Mouse (Mus musculus) megakaryocyte, adult 5-6 weeks (primary cell): ENCODE measurements around the gene Slc3a2. TPM values are rescaled to one million over a fixed set of nuclear protein-coding genes. Genes with fewer than 3 reads are reported as not detected.

Experiments used
- ATAC-seq: 2 replicates; pipeline ENCODE4 v1.8.0; 2016; ENCODE audit warnings: mild to moderate bottlenecking, inconsistent platforms; ENCODE audit not compliant: poor library complexity, severe bottlenecking
- total RNA-seq, 2 experiments: library from RNA; stranded (forward) in 1 of 2; stranded (reverse) in 1 of 2; fragments of 153-499, 151-499 nt in 1 of 2; fragments of 221-1000, 200-1000 nt in 1 of 2; gene quantifications; 2 replicates each; pipeline versions ENCODE4 v1.2.3 to v1.2.4; 2015 to 2017

Slc3a2 gene
- total RNA-seq, 2 experiments from 2014 or later = 26.3 to 31.6 TPM

DNA sequence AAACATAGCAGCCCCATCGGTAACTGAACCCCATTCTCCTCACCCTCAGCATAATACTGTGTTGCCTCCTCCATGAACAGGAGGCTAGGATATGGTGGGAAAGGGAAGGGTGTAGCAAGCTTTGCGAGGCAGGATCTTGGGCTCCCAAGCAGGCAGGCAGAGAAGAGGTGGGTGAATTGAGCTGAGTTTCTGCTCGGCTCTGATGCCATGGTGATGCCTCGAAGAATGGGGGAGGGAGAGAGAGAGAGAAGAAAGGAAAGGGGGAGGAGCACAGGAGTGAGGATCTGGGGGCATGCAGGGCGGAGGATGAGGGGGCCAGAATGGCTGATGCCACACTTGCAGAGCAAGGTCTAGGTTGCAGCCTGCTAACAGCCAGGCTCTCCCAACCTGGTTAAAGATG lies 57.4 kb downstream of the Slc3a2 start:
- no peak for ATAC-seq

GRCm38 (mm10) chr19:8664859-8665258 lies 58.3 kb downstream of the Slc3a2 start:
- no peak for ATAC-seq

- no peak for ATAC-seq
These were observed 59.2 kb downstream of the Slc3a2 start for GRCm38 (mm10) chr19:8663911-8664421.

DNA sequence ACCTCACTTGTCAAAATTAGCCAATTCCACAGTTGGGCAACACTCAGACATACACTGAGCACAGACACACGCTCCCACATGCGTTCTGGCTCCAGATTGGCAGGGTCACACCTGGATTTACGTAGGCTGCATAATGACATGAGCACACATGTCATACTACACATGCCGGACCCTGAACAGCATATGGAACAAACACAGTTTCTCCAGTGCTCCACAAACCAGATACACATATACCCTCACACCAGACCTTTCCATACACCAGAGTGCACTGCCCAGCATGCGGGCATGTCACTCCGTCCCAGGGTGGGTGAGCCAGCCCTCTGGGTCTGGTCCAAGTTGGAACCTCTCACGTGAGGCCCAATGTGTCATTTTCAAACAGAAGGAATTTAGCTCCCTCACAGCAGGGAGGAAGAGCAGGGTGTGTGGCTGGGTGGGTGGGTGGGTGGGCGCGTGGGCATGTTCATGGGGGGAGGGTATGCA lies 59.8 kb downstream of the Slc3a2 start, which contains the start of gene Chrm1:
Gene Chrm1 (plus strand): TSS at position 430 of the 480 bp plus-strand sequence.
- ATAC-seq = no peak

DNA sequence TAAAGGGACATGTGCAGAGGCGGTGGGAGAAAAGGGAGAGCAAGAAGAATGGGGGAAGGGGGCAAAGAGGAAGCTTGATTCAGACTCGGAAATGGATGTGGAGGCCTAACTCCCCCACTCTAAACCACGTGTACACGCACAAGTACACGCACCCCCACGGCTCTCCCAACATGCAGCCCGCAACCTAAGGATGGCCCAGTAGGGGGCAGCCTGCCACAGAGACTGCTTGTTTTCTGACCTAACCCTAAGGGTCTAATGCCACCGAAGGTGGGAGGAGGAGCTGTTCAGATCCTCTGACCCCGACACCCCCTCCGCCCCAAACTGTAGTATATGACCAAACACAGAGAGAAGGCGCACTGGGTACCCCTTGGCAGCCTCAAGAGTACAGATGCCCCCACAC lies 60.8 kb downstream of the Slc3a2 start:
- peak; percentile 70 for ATAC-seq

DNA sequence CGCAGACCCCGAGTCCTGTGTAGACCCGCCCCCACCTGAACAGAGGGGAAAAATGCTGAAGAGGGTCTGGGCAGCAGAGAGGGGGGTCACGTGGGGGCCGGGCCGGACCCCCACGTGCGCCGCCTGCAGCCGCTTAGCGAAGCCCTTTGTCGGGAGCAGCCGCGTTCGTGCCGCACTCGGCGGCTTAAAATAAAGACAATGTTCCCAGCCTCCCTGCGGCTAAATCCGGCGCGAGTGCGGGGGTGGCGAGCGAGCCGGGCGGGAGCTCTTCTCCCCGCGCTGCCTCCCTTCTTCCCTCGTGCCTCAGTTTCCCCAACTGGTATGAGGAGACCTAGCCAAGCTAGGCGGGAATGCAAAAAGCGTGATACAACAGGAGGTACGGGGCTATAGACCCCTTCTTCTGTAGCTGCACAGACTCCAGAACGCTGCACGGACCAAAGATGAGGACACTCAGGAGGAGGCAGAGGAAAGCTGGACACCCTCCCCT lies 61.3 kb downstream of the Slc3a2 start:
- no peak for ATAC-seq

Other genes with a start within 250 kb of the Slc3a2 start
Only the 30 nearest of the 32 such genes appear.
- not detected in 2 replicates for gene Slc22a8, start 132.1 kb downstream of the Slc3a2 start, total RNA-seq (2015)
- not detected in 2 replicates for gene Slc22a8, start 132.1 kb downstream of the Slc3a2 start, total RNA-seq (2017)
- not detected in 2 replicates for gene Slc22a6, start 105.3 kb downstream of the Slc3a2 start, total RNA-seq (2015)
- not detected in 2 replicates for gene Slc22a6, start 105.3 kb downstream of the Slc3a2 start, total RNA-seq (2017)
- gene Chrm1, start 59.6 kb downstream of the Slc3a2 start, total RNA-seq (2015) = 0.16 and 0.25 TPM in 2 replicates
- 0.04 TPM in 2 replicates for gene Chrm1, start 59.6 kb downstream of the Slc3a2 start, total RNA-seq (2017)
- 30.3 and 37.1 TPM in 2 replicates for gene Wdr74, start 12.5 kb upstream of the Slc3a2 start, total RNA-seq (2015)
- 38.2 and 38.5 TPM in 2 replicates for gene Wdr74, start 12.5 kb upstream of the Slc3a2 start, total RNA-seq (2017)
- 0.83 TPM in 1 of 2 replicates, not detected in the other for gene 1700092M07Rik, start 17.3 kb upstream of the Slc3a2 start, total RNA-seq (2015)
- gene 1700092M07Rik, start 17.3 kb upstream of the Slc3a2 start, total RNA-seq (2017) = 1.3 TPM in 1 of 2 replicates, not detected in the other
- gene Stx5a, start 18.0 kb upstream of the Slc3a2 start, total RNA-seq (2015) = 40.9 and 55.3 TPM in 2 replicates
- 40.8 and 65.6 TPM in 2 replicates for gene Stx5a, start 18.0 kb upstream of the Slc3a2 start, total RNA-seq (2017)
- gene Nxf1, start 33.7 kb upstream of the Slc3a2 start, total RNA-seq (2015) = 257 and 292 TPM in 2 replicates
- gene Nxf1, start 33.7 kb upstream of the Slc3a2 start, total RNA-seq (2017) = 69.7 and 76.0 TPM in 2 replicates
- gene Tmem223, start 47.6 kb upstream of the Slc3a2 start, total RNA-seq (2015) = 28.1 and 36.6 TPM in 2 replicates
- gene Tmem223, start 47.6 kb upstream of the Slc3a2 start, total RNA-seq (2017) = 11.6 and 12.0 TPM in 2 replicates
- 172 and 177 TPM in 2 replicates for gene Tmem179b, start 51.1 kb upstream of the Slc3a2 start, total RNA-seq (2015)
- gene Tmem179b, start 51.1 kb upstream of the Slc3a2 start, total RNA-seq (2017) = 98.4 and 108 TPM in 2 replicates
- gene Taf6l, start 63.0 kb upstream of the Slc3a2 start, total RNA-seq (2015) = 5.1 and 6.2 TPM in 2 replicates
- gene Taf6l, start 63.0 kb upstream of the Slc3a2 start, total RNA-seq (2017) = 8.9 and 9.8 TPM in 2 replicates
- gene Polr2g, start 75.2 kb upstream of the Slc3a2 start, total RNA-seq (2015) = 124 and 125 TPM in 2 replicates
- gene Polr2g, start 75.2 kb upstream of the Slc3a2 start, total RNA-seq (2017) = 54.1 and 58.2 TPM in 2 replicates
- 0.62 and 2.3 TPM in 2 replicates for gene Zbtb3, start 79.2 kb upstream of the Slc3a2 start, total RNA-seq (2015)
- gene Zbtb3, start 79.2 kb upstream of the Slc3a2 start, total RNA-seq (2017) = 1.8 and 2.5 TPM in 2 replicates
- 28.6 and 31.0 TPM in 2 replicates for gene Ttc9c, start 96.0 kb upstream of the Slc3a2 start, total RNA-seq (2015)
- 53.6 and 63.7 TPM in 2 replicates for gene Ttc9c, start 96.0 kb upstream of the Slc3a2 start, total RNA-seq (2017)
- 52.3 and 56.0 TPM in 2 replicates for gene Hnrnpul2, start 96.6 kb upstream of the Slc3a2 start, total RNA-seq (2015)
- gene Hnrnpul2, start 96.6 kb upstream of the Slc3a2 start, total RNA-seq (2017) = 72.8 and 94.4 TPM in 2 replicates
- not detected in 2 replicates for gene AC129217.1, start 106.4 kb upstream of the Slc3a2 start, total RNA-seq (2015)
- 1.8 and 5.9 TPM in 2 replicates for gene AC129217.1, start 106.4 kb upstream of the Slc3a2 start, total RNA-seq (2017)
- 84.8 and 97.8 TPM in 2 replicates for gene Bscl2, start 114.1 kb upstream of the Slc3a2 start, total RNA-seq (2015)
- 48.1 and 49.6 TPM in 2 replicates for gene Bscl2, start 114.1 kb upstream of the Slc3a2 start, total RNA-seq (2017)
- 0.16 TPM in 1 of 2 replicates, not detected in the other for gene Gng3, start 115.8 kb upstream of the Slc3a2 start, total RNA-seq (2015)
- not detected in 2 replicates for gene Gng3, start 115.8 kb upstream of the Slc3a2 start, total RNA-seq (2017)
- 0.16 and 0.55 TPM in 2 replicates for gene Lrrn4cl, start 127.4 kb upstream of the Slc3a2 start, total RNA-seq (2015)
- gene Lrrn4cl, start 127.4 kb upstream of the Slc3a2 start, total RNA-seq (2017) = 0.12 TPM in 1 of 2 replicates, not detected in the other
- gene Ubxn1, start 148.1 kb upstream of the Slc3a2 start, total RNA-seq (2015) = 63.2 and 66.8 TPM in 2 replicates
- 149 and 168 TPM in 2 replicates for gene Ubxn1, start 148.1 kb upstream of the Slc3a2 start, total RNA-seq (2017)
- 39.9 and 41.9 TPM in 2 replicates for gene Uqcc3, start 157.6 kb upstream of the Slc3a2 start, total RNA-seq (2015)
- gene Uqcc3, start 157.6 kb upstream of the Slc3a2 start, total RNA-seq (2017) = 58.1 and 75.6 TPM in 2 replicates
- 29.0 and 50.8 TPM in 2 replicates for gene Lbhd1, start 160.4 kb upstream of the Slc3a2 start, total RNA-seq (2015)
- gene Lbhd1, start 160.4 kb upstream of the Slc3a2 start, total RNA-seq (2017) = 5.2 and 7.5 TPM in 2 replicates
- gene Gm49403, start 160.6 kb upstream of the Slc3a2 start, total RNA-seq (2015) = not detected in 2 replicates
- not detected in 2 replicates for gene Gm49403, start 160.6 kb upstream of the Slc3a2 start, total RNA-seq (2017)
- 43.9 and 64.0 TPM in 2 replicates for gene 1810009A15Rik, start 165.5 kb upstream of the Slc3a2 start, total RNA-seq (2015)
- 61.2 and 66.3 TPM in 2 replicates for gene 1810009A15Rik, start 165.5 kb upstream of the Slc3a2 start, total RNA-seq (2017)
- 0.27 TPM in 1 of 2 replicates, not detected in the other for gene Gm49416, start 165.6 kb upstream of the Slc3a2 start, total RNA-seq (2015)
- gene Gm49416, start 165.6 kb upstream of the Slc3a2 start, total RNA-seq (2017) = 0.85 TPM in 1 of 2 replicates, not detected in the other
- gene Ints5, start 169.6 kb upstream of the Slc3a2 start, total RNA-seq (2015) = 9.1 and 9.3 TPM in 2 replicates
- 10.2 and 11.3 TPM in 2 replicates for gene Ints5, start 169.6 kb upstream of the Slc3a2 start, total RNA-seq (2017)
- gene Ganab, start 174.7 kb upstream of the Slc3a2 start, total RNA-seq (2015) = 69.0 and 71.3 TPM in 2 replicates
- gene Ganab, start 174.7 kb upstream of the Slc3a2 start, total RNA-seq (2017) = 51.7 and 58.4 TPM in 2 replicates
- gene B3gat3, start 197.0 kb upstream of the Slc3a2 start, total RNA-seq (2015) = 19.5 and 23.3 TPM in 2 replicates
- gene B3gat3, start 197.0 kb upstream of the Slc3a2 start, total RNA-seq (2017) = 28.9 and 29.8 TPM in 2 replicates
- 1.4 and 1.8 TPM in 2 replicates for gene Rom1, start 206.0 kb upstream of the Slc3a2 start, total RNA-seq (2015)
- gene Rom1, start 206.0 kb upstream of the Slc3a2 start, total RNA-seq (2017) = 0.81 and 3.2 TPM in 2 replicates
- 17.1 and 18.0 TPM in 2 replicates for gene Eml3, start 206.2 kb upstream of the Slc3a2 start, total RNA-seq (2015)
- 29.3 and 32.0 TPM in 2 replicates for gene Eml3, start 206.2 kb upstream of the Slc3a2 start, total RNA-seq (2017)
- gene Mta2, start 218.5 kb upstream of the Slc3a2 start, total RNA-seq (2015) = 47.3 and 53.3 TPM in 2 replicates
- 98.8 and 106 TPM in 2 replicates for gene Mta2, start 218.5 kb upstream of the Slc3a2 start, total RNA-seq (2017)